Mouse (Mus musculus): ENCODE results near the gene Ackr2.

Gene Ackr2

DNA sequence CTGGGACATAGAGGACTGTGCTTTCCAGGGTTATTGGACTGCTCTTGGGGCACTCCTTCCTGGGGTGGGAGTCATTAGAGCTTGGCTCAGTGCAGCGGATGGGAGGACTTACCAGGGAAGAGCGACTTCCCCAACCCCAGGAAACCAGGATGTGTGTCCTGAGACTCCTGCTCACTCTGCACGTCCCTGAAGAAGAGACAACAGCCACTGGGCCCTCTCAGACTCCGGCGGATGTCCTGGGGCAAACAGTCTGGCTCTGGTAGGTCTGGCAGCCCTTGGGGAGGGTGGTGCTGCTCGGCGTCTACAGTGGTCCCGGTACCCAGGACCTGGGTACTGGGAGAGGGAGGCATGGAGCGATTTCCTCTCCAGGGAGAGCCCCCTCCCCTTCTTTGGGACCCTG, at the start of gene Ackr2:
TSS of gene Ackr2 (plus strand) at position 111 of the 400 bp plus-strand sequence.
- peak; percentile 71 for DNase-seq

- peak; percentile 37 for DNase-seq
Measured at GRCm38 (mm10) chr9:121854246-121854645, 43.9 kb upstream of the Ackr2 start.

GRCm38 (mm10) chr9:121856649-121857416, 41.3 kb upstream of the Ackr2 start:
- DNase-seq = peak; percentile 47

- DNase-seq = peak; percentile 98
Measured at GRCm38 (mm10) chr9:121857474-121858152, 40.5 kb upstream of the Ackr2 start.

DNA sequence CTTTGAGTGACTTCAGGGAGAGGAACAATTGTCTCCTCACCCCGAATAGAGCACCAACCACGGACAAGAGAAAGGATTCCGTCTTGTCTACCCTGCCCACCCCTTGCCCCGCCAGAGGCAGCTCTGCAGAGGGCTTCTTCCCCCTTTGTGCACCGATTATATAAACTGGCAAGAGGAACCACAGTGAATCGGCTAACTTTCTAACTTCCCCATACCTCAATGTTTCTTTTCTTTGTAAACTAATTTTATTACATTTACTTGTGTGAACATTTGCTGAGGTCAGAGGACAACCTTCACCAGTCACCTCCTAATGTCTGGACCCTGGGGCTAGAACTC, 40.0 kb upstream of the Ackr2 start, which contains the start of gene Higd1a:
TSS of gene Higd1a (minus strand) at position 210 of the 336 bp plus-strand sequence.
- DNase-seq = no peak

- DNase-seq = no peak
Measured at GRCm38 (mm10) chr9:121859345-121859744, 38.8 kb upstream of the Ackr2 start.

DNA sequence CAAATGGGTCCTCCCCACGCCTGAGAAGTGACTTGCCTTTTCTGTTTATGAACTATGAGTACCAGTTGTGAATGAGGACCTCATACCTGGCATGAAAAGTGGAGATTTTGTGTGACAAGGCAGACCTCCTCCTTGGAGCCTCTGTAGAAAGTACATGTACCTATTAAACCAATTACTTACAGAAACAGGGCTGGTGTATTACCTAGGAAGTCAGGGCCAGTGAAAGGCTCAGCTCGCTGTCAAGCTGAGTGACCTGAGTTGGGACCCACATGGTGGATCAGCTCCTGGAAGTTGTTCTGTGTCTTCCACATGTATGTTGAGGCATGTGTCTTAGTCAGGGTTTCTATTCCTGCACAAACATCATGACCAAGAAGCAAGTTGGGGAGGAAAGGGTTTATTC, 37.2 kb upstream of the Ackr2 start:
- DNase-seq = no peak

- DNase-seq = no peak
Measured at GRCm38 (mm10) chr9:121864837-121865236, 33.3 kb upstream of the Ackr2 start.

DNA sequence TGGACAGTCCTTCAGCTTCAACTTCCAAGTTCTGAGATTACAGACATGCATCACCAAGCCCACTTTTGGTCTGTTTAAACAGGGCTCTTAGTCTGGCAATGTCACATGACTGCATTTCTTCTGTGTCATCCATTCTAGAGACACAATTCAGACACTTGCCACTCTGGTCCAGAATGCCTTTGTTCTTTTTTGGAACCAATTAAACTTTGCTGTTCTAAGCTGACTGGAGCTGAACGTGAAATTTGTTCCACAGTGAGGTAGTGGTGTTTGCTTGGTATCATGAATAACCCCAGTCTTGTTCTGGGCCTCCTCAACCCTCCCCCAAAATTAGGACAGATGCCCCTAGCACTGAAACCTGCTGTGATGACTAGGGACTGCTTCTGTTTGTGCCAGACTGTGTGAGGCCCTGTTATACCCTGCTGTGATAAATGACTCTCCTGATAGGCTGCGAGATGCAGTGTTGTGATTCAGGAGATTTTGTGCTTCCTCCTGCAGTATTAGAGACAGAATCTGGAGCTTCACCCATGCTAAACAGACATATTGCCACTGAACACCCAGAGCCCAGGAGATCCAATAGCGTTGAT, 32.6 kb upstream of the Ackr2 start:
- no peak for DNase-seq

DNA sequence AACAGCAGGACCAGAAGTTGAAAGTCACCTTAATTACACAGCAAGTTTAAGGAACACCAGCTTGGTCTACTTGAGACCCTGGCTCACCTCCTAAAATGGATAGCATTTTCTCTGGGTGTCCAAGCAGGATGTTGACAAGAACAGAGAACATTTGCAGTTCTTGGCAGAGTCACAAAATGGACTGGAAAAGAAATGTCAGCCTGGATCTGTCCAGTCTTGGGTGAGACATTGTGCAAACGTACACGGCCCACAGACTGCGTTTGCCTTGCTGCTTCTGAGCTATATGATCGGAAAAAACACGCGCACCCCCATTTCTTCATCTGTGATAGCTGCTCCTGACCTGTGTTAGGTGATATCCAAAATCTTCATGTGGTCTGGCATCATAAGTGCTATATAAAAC, 30.5 kb upstream of the Ackr2 start:
- peak; percentile 67 for DNase-seq

- no peak for DNase-seq
Measured at GRCm38 (mm10) chr9:121868236-121868635, 29.9 kb upstream of the Ackr2 start.

- DNase-seq = no peak
Measured at GRCm38 (mm10) chr9:121869432-121869831, 28.7 kb upstream of the Ackr2 start.

DNA sequence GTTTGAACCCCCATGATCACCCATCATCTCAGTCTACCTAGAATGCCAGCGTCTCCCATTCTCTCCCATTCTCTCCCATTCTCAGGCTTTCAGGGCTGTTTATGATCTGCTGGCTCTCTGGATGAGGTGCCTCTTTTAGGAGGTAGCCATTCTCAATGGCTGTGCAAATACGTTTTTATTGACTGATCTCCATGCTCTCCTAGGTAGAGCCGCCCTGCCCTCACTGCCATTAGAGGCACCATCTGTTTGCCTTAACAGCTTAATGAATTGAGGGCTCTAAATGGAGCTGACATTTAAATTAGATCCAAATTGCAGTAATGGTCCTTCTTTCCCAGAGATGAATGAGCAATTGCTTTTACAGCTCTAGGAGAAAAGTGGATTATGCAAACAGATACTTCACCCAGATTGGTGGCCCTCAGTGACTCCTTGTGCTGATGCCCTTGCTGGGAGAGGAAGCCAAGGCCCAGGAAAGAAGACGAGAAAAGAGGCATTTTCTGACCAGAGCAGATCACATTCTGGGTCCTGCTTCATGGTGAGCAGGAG, 28.1 kb upstream of the Ackr2 start:
- DNase-seq = no peak

DNA sequence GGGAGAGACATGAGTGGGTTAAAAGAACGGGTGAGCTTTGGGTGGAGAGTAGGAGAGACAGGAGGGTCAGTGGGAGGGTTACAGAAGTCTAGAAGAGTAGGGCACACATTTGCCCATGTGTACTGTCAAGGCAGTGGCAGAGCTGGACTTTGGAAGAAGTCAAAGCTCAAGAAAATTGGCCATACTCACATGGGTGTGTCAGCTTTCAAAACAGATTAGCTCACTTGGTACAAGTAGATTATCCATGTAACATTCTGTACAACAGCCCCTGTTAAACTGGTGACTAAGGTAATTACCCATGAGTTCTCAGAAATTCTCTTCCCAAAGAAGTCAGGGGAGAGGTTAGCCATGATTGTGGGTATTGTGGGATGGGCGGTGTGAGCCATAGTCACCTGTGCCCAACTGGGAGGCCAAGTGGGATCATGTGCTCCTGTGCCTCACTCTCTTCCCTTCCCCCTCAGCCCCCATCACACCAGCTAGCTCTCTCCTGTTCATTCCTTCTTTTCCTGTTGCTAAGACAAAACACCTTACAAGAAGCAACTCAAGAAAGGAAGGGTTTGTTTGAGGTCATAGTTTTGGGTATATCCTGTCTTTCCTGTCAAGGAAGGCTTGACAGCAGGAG, 26.0 kb upstream of the Ackr2 start:
- no peak for DNase-seq

GRCm38 (mm10) chr9:121873578-121873977, 24.6 kb upstream of the Ackr2 start:
- no peak for DNase-seq

- DNase-seq = peak; percentile 85
Measured at GRCm38 (mm10) chr9:121877052-121877740, 21.0 kb upstream of the Ackr2 start.

DNA sequence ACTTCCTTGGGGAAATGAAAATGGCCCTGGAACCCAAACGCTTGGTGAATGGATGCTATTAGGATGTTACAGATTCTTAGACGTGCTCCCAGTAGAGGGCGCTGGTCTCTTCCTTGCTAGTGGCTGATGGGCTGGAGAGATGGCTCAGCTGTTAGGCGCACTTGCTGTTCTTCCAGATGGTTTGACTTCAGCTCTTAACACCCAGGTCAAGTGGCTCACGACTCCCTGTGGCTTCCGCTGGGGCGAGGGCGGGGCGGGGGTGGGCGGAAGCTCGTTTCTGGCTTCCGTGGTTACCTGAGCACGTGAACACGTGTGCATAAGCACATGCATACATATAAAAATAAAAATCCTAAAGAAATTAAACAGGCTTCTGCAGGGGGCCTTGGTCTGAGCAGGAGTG, 17.3 kb upstream of the Ackr2 start:
- peak; percentile 93 for DNase-seq

- DNase-seq = peak; percentile 63
Measured at GRCm38 (mm10) chr9:121881301-121881700, 16.9 kb upstream of the Ackr2 start.

DNA sequence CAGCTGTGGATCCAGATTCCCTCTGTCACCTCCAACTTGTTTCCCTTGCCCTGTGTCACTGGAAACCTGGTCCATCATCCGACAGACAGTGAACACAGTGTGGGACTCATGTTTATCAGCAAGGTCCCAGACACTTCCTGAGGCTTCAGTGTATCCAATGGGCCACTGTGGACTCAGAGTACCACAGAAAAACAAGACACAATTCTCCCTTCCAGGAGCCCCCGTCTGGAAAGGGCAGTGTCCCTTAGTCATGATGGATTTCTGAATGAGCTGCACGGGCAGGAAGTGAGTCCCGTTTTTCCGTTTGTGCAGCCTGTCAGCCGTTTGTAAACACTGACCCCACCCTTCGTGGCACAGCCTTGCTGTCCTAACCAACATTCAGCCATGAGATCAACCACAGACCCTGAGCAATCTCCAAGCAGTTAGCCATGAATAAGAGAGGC, 16.1 kb upstream of the Ackr2 start:
- peak; percentile 87 for DNase-seq

GRCm38 (mm10) chr9:121889927-121890440, 8.2 kb upstream of the Ackr2 start:
- DNase-seq = no peak

- peak; percentile 86 for DNase-seq
Measured at GRCm38 (mm10) chr9:121890441-121890941, 7.7 kb upstream of the Ackr2 start.

- DNase-seq = no peak
Measured at GRCm38 (mm10) chr9:121891301-121891700, 6.9 kb upstream of the Ackr2 start.
